Mouse (Mus musculus): ENCODE measurements around the gene Zfp212. TPM values are rescaled to one million over a fixed set of nuclear protein-coding genes. Genes with fewer than 3 reads are reported as not detected.
"Not testable (repeated sequence)": the region's sequence is repeated elsewhere in the genome, so short reads cannot be mapped to it uniquely, and the experiment has no call there.

The Zfp212 gene
- polyA plus RNA-seq, 1 experiment, result 2.1 TPM

DNA sequence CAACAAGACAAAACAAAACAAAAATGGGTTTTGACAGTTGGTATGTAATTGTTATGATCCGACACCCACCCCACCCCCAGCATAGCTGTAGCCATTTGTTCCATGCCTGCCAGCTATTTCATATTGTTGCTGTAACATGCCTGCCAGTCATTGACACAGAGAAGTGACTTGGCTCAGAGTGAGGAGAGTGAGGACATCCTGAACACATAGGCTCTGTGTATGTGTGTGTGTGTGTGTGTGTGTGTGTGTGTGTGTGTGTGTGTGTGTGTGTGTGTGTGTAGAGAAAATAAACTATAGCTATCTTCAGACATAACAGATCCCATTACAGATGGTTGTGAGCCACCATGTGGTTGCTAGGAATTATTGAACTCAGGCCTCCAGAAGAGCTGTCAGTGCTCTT, 47.9 kb downstream of the Zfp212 start:
- H3K27ac ChIP-seq (replicated peaks; ENCODE audit: low read depth, low read length); H3K4me1 ChIP-seq (ENCODE audit: control insufficient read depth, insufficient read depth, insufficient read length, low read length); H3K4me3 ChIP-seq (ENCODE audit: insufficient read depth, low read depth, low read length): not testable (repeated sequence)

DNA sequence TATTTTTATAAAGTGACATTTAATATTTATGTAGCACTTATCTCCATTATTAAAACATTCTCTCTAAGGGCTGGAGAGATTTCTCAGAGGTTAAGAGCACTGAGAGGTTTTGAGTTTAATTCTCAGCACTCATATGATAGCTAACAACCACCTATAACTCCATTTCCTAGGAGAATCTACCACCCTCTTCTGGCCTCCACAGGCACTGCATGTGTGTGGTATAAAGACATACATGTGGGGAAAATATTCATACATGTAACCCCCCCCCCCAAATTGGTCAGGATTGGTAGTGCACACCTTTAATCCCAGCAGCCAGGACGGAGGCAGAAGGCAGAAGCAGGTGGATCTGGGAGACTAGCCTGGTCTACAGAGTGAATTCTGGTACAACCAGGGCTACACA, 54.3 kb downstream of the Zfp212 start:
- Histone ChIP-seq H3K27ac (replicated peaks; ENCODE audit: low read depth, low read length) (no peak overlapping the region), H3K4me3 (ENCODE audit: insufficient read depth, low read depth, low read length) (no peak overlapping the region), H3K4me1 (ENCODE audit: control insufficient read depth, insufficient read depth, insufficient read length, low read length) (peaks cover 2% of the 10 kb centered on the region; the same call in 1 of the 2 replicates)

DNA sequence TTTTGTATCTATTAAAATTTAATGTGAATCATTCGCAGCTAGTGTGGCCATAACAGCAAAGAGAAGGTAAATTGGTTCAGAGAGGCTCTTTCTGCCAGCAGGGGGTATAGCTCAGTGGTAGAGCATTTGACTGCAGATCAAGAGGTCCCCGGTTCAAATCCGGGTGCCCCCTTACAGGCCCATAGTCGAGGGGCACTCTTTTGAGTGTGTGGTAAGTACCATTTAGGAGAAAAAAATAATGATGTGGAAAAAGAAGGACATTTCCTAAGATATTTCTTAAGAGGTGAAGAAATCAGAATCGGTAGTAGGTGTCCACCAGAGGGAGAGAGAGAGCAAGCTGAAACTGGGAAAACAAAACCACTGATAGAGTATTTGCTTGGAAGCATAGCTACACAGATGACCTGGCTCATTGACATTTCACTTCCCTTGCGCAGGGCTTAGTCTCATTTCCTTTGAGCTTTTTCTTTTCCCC, 58.7 kb downstream of the Zfp212 start:
- Histone ChIP-seq H3K27ac (replicated peaks; ENCODE audit: low read depth, low read length) (no peak overlapping the region), H3K4me1 (ENCODE audit: control insufficient read depth, insufficient read depth, insufficient read length, low read length) (peaks cover 2% of the 10 kb centered on the region; the same call in 1 of the 2 replicates), H3K4me3 (ENCODE audit: insufficient read depth, low read depth, low read length) (no peak overlapping the region)

Other genes starting within 250 kb of the Zfp212 start
- gene Pdia4, start 107.0 kb upstream of the Zfp212 start, polyA plus RNA-seq (2012; ENCODE audit: insufficient read depth, insufficient read length, missing spikeins), result 30.2 and 50.2 TPM in 2 replicates
- not detected in 2 replicates for gene Zfp786, start 89.6 kb upstream of the Zfp212 start, polyA plus RNA-seq (2012; ENCODE audit: insufficient read depth, insufficient read length, missing spikeins)
- gene Zfp398, start 84.8 kb upstream of the Zfp212 start, polyA plus RNA-seq (2012; ENCODE audit: insufficient read depth, insufficient read length, missing spikeins), result 2.6 and 3.3 TPM in 2 replicates
- gene Zfp282, start 43.3 kb upstream of the Zfp212 start, polyA plus RNA-seq (2012; ENCODE audit: insufficient read depth, insufficient read length, missing spikeins), result 1.6 and 1.7 TPM in 2 replicates
- gene Zfp956, start 32.9 kb downstream of the Zfp212 start, polyA plus RNA-seq (2012; ENCODE audit: insufficient read depth, insufficient read length, missing spikeins), result 1.9 TPM in 1 of 2 replicates, not detected in the other
- 4.8 and 9.8 TPM in 2 replicates for gene Zfp777, start 128.4 kb downstream of the Zfp212 start, polyA plus RNA-seq (2012; ENCODE audit: insufficient read depth, insufficient read length, missing spikeins)
- 5.4 and 5.5 TPM in 2 replicates for gene Zfp746, start 166.1 kb downstream of the Zfp212 start, polyA plus RNA-seq (2012; ENCODE audit: insufficient read depth, insufficient read length, missing spikeins)